Mouse (Mus musculus) neural tube, embryonic 11.5 days (tissue): ENCODE data around the gene Fbxo21. TPM values are rescaled to one million over a fixed set of nuclear protein-coding genes. Genes with fewer than 3 reads are reported as not detected.

Experiments
- ATAC-seq: fragments of 200-750 bp; cut with Nextera tagmentation; 2 replicates; pipeline ENCODE4 v1.8.0; 2017; ENCODE audit warnings: moderate number of reproducible peaks, mild to moderate bottlenecking, moderate TSS enrichment, moderate library complexity; ENCODE audit not compliant: insufficient read depth, low FRiP score, low TSS enrichment
- DNase-seq: peaks from one replicate; pipeline ENCODE4 v3.0.0-alpha.2; 2015; ENCODE audit warnings: low spot score
- H3K27ac ChIP-seq: fragments of 300-500 bp; sonication (generic); 2 replicates; pipeline ENCODE4 v1.5.1; 2014; ENCODE audit warnings: low read depth, mild to moderate bottlenecking, low read length
- H3K27me3 ChIP-seq: fragments of 300-500 bp; sonication (generic); 2 replicates; pipeline ENCODE4 v1.6.1; 2014; ENCODE audit warnings: mild to moderate bottlenecking, low read length, mixed read lengths; ENCODE audit not compliant: control insufficient read depth, insufficient read depth
- H3K36me3 ChIP-seq: fragments of 300-500 bp; sonication (generic); 2 replicates; pipeline ENCODE4 v1.6.1; 2014; ENCODE audit warnings: mild to moderate bottlenecking, low read length, moderate library complexity, mixed read lengths; ENCODE audit not compliant: control insufficient read depth, insufficient read depth
- H3K4me1 ChIP-seq: fragments of 300-500 bp; sonication (generic); 2 replicates; pipeline ENCODE4 v1.6.1; 2014; ENCODE audit warnings: low read length, mixed read lengths; ENCODE audit not compliant: control insufficient read depth, insufficient read depth
- H3K4me2 ChIP-seq: fragments of 300-500 bp; sonication (generic); 2 replicates; pipeline ENCODE4 v1.6.1; 2014; ENCODE audit warnings: low read depth, mild to moderate bottlenecking, moderate library complexity
- H3K4me3 ChIP-seq: fragments of 300-500 bp; sonication (generic); 2 replicates; pipeline ENCODE4 v1.5.1; 2014; ENCODE audit warnings: low read depth, low read length
- H3K9ac ChIP-seq: fragments of 300-500 bp; sonication (generic); 2 replicates; pipeline ENCODE4 v1.6.1; 2014; ENCODE audit warnings: mild to moderate bottlenecking, low read length
- H3K9me3 ChIP-seq: fragments of 300-500 bp; sonication (generic); 2 replicates; pipeline ENCODE4 v1.6.1; 2016; ENCODE audit warnings: low read length; ENCODE audit not compliant: control insufficient read depth
- WGBS: fragments of 180-500 bp; shearing (Covaris S2); extraction: QIAGEN DNeasy Blood & Tissue Kit; methylation state at CpG from one replicate; pipeline ENCODE4 v1.1.7; 2014; 5-methylcytosine and 5-hydroxymethylcytosine counted together
- polyA plus RNA-seq: library from polyadenylated mRNA; unstranded; fragments of >200 nt; fragmentation: Nextera tagmentation; extraction: Ambion mirVana; gene quantifications from 2 replicates; pipeline ENCODE4 v1.2.1, GENCODE M21; 2014

Gene Fbxo21
- polyA plus RNA-seq, 1 experiment from 2014 or later, result 107 TPM

- Histone ChIP-seq H3K9me3 (no peaks in the 10 kb centered on the region), H3K4me2 (no peak overlapping the region), H3K4me3 (no peak overlapping the region), H3K4me1 (no peaks in the 10 kb centered on the region), H3K36me3 (no peaks in the 10 kb centered on the region), H3K9ac (no peak overlapping the region), H3K27ac (no peak overlapping the region), H3K27me3 (no peaks in the 10 kb centered on the region)
- ATAC-seq, result no peak
- 84% methylated on average over 4 of the region's 4 CpGs for WGBS
- DNase-seq, result no peak
Measured at GRCm38 (mm10) chr5:118048412-118048811, 71.9 kb downstream of the Fbxo21 start.

DNA sequence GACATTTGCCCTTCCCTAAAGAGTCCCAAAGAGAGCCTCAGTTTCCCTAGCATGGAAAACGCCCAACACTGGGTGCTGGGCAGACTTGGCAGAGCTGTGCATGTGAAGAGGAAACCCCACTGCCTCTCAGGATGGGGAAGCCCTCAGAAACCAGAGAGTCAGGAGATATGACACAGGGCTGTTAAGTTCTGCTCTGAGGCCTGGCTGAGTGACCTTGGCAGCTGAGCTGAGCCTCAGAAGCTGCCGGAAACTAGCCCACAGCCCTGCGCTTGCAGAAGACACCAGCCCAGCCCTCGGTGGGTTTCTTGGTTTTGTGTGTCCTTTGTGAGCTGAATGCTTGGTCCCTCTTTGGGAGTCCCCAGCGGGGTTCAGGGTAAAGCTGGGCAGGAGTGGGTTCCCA, 72.4 kb downstream of the Fbxo21 start:
- peak; percentile 6 for DNase-seq
- no peak overlapping the region for H3K9ac ChIP-seq
- 92% methylated on average over 5 of the region's 5 CpGs for WGBS
- no peaks in the 10 kb centered on the region for H3K4me1 ChIP-seq
- H3K9me3 ChIP-seq, result no peaks in the 10 kb centered on the region
- H3K4me2 ChIP-seq, result no peak overlapping the region
- H3K4me3 ChIP-seq, result no peak overlapping the region
- ATAC-seq, result no peak
- H3K27ac ChIP-seq, result no peak overlapping the region
- no peaks in the 10 kb centered on the region for H3K27me3 ChIP-seq
- H3K36me3 ChIP-seq, result no peaks in the 10 kb centered on the region

- no peak for ATAC-seq
- Histone ChIP-seq H3K4me3 (no peak overlapping the region), H3K4me2 (no peak overlapping the region), H3K27me3 (no peaks in the 10 kb centered on the region), H3K9ac (no peak overlapping the region), H3K9me3 (no peaks in the 10 kb centered on the region), H3K4me1 (no peaks in the 10 kb centered on the region), H3K27ac (no peak overlapping the region), H3K36me3 (no peaks in the 10 kb centered on the region)
- DNase-seq, result no peak
- 90% methylated on average over 4 of the region's 4 CpGs for WGBS
Measured at GRCm38 (mm10) chr5:118050743-118051142, 74.2 kb downstream of the Fbxo21 start.

- no peak overlapping the region for H3K4me2 ChIP-seq
- H3K36me3 ChIP-seq, result no peaks in the 10 kb centered on the region
- 81% methylated on average over 8 of the region's 8 CpGs for WGBS
- ATAC-seq (no peak), DNase-seq (no peak)
- no peaks in the 10 kb centered on the region for H3K9me3 ChIP-seq
- H3K4me3 ChIP-seq, result no peak overlapping the region
- no peaks in the 10 kb centered on the region for H3K27me3 ChIP-seq
- no peak overlapping the region for H3K27ac ChIP-seq
- H3K9ac ChIP-seq, result no peak overlapping the region
- no peaks in the 10 kb centered on the region for H3K4me1 ChIP-seq
Measured at GRCm38 (mm10) chr5:118051981-118052662, 75.6 kb downstream of the Fbxo21 start.

GRCm38 (mm10) chr5:118053205-118053604, 76.7 kb downstream of the Fbxo21 start:
- WGBS, result 86% methylated on average over 2 of the region's 2 CpGs
- no peaks in the 10 kb centered on the region for H3K36me3 ChIP-seq
- no peaks in the 10 kb centered on the region for H3K4me1 ChIP-seq
- no peak overlapping the region for H3K4me2 ChIP-seq
- DNase-seq, result no peak
- H3K4me3 ChIP-seq, result no peak overlapping the region
- no peak overlapping the region for H3K9ac ChIP-seq
- no peak for ATAC-seq
- H3K9me3 ChIP-seq, result no peaks in the 10 kb centered on the region
- no peaks in the 10 kb centered on the region for H3K27me3 ChIP-seq
- no peak overlapping the region for H3K27ac ChIP-seq

- no peaks in the 10 kb centered on the region for H3K36me3 ChIP-seq
- H3K4me2 ChIP-seq, result no peak overlapping the region
- H3K27me3 ChIP-seq, result no peaks in the 10 kb centered on the region
- H3K4me1 ChIP-seq, result no peaks in the 10 kb centered on the region
- H3K9ac ChIP-seq, result no peak overlapping the region
- H3K4me3 ChIP-seq, result no peak overlapping the region
- ATAC-seq, result no peak
- no peaks in the 10 kb centered on the region for H3K9me3 ChIP-seq
- 56% methylated on average over 8 of the region's 8 CpGs for WGBS
- no peak for DNase-seq
- no peak overlapping the region for H3K27ac ChIP-seq
Measured at GRCm38 (mm10) chr5:118057508-118058111, 81.1 kb downstream of the Fbxo21 start.

GRCm38 (mm10) chr5:118058858-118059257, 82.3 kb downstream of the Fbxo21 start:
- no peak for ATAC-seq
- H3K27me3 ChIP-seq, result no peaks in the 10 kb centered on the region
- no peaks in the 10 kb centered on the region for H3K4me1 ChIP-seq
- H3K4me2 ChIP-seq, result no peak overlapping the region
- H3K9me3 ChIP-seq, result no peaks in the 10 kb centered on the region
- H3K27ac ChIP-seq, result no peak overlapping the region
- WGBS, result 91% methylated on average over 10 of the region's 10 CpGs
- DNase-seq, result no peak
- no peak overlapping the region for H3K9ac ChIP-seq
- no peak overlapping the region for H3K4me3 ChIP-seq
- no peaks in the 10 kb centered on the region; the same call in 1 of the 2 replicates for H3K36me3 ChIP-seq

- no peak for DNase-seq
- no peaks in the 10 kb centered on the region for H3K27me3 ChIP-seq
- no peaks in the 10 kb centered on the region; the same call in 1 of the 2 replicates for H3K36me3 ChIP-seq
- WGBS, result 86% methylated on average over 9 of the region's 9 CpGs
- no peaks in the 10 kb centered on the region for H3K4me1 ChIP-seq
- no peaks in the 10 kb centered on the region for H3K9me3 ChIP-seq
- H3K4me2 ChIP-seq, result no peak overlapping the region
- no peak overlapping the region for H3K9ac ChIP-seq
- no peak for ATAC-seq
- H3K27ac ChIP-seq, result no peak overlapping the region
- no peak overlapping the region for H3K4me3 ChIP-seq
Measured at GRCm38 (mm10) chr5:118059646-118060045, 83.1 kb downstream of the Fbxo21 start.
